Mouse (Mus musculus) heart, adult 9 months (tissue): ENCODE data around the gene Fat4.

Experiments used
- DNase-seq, 2 experiments: peaks; one replicate each; pipeline ENCODE4 v3.0.0; 2022; ENCODE audit warnings: low spot score in 2 of 2

The Fat4 gene

DNA sequence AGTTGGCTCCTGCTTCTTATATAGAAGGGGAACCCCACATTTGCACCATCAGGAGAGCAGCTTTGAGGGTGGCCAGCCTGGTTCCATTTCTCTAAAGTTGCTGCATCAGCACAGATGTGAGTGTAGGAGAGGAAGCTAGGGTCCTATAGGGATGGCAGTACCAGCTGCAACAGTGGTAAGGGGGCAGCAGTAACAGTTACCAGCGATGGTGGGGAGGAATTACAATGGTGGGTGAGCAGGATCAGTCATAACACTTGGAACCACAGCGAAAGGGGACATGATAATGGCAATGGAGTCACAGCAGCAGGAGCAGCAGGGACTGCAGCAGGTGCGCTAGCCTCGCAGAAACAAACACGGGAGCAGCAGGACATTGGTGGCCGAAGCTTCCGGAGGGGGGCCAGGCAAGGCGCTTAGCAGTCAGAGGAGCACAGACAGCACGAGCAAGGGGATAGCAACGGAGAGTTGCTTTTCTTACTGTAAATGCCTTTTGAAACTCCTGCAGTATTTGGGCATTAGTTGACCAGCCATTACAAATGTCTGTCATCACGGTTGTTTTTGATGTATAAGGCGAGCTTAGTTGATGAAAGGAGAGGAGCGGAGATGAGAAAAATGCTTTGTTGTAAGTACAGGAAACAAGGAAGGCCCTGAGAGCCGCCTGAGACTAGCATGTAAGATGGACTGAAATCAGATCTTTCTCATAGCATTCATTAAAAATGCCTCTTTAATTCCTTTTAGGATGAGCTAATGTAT lies 21.1 kb downstream of the Fat4 start:
- DNase-seq = no peak

DNA sequence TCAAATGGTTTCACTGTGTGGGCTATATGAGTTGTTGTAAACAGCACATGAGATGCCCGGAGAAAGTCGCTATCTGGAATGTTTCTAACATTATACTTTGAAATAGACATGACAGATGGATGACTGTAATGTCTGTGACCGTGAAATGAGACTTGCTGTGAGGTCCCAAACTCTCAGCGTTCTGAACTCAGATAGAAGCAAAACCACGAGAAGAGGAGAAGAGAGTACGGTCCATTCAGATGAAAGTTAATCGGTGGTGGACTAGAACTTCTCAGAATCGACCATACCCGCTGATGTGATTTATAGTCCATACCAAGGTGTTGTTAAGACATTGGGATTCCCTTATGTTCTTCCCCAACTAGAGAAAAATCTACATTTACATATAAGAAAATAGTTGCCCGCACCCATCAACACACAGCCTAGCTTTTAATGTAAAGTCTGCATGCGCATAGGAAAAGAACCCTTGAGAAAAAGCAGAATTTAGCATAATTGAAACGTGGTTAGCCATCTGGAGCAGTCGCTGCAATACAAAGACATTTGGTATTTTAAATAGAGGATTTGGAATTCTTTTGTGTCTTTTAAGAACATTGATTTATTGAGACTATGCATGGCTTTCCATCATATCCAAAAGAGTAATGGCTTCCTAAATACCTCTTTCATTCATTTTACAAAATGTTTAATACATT lies 21.8 kb downstream of the Fat4 start:
- DNase-seq = no peak

DNA sequence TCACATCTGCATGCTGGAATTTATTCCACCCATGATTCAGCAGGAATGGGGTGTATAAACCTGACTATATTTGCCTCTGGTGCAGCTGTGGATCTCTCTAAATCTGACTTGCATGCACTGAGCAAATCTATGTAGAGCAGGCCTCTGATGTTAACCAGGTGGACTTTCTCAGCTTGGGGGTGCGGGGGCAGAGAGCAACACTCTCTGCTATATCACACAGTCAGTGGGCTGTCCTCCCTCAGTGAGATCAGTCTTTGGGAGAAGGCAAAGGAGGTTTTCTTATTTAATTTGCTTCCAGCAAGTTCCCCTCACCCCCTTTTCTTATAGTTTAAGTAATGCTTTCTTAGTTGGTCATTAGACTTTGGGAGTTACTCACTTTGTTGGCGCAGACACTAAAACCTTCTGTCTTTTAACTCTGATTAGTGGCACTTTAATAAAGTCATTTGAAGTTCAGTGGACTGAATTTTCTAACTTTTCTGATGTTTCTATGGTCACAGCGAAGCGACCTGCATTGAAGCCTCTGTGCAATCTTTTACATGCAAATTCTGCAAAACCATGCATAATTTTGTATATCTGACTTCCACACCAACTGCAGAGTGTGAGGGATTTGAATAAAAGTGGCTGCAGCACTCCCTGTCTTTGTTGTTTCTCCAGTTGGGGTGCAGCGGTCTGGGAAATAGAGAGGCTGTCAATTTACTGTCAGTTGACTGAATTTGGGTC lies 26.2 kb downstream of the Fat4 start:
- DNase-seq = no peak

DNA sequence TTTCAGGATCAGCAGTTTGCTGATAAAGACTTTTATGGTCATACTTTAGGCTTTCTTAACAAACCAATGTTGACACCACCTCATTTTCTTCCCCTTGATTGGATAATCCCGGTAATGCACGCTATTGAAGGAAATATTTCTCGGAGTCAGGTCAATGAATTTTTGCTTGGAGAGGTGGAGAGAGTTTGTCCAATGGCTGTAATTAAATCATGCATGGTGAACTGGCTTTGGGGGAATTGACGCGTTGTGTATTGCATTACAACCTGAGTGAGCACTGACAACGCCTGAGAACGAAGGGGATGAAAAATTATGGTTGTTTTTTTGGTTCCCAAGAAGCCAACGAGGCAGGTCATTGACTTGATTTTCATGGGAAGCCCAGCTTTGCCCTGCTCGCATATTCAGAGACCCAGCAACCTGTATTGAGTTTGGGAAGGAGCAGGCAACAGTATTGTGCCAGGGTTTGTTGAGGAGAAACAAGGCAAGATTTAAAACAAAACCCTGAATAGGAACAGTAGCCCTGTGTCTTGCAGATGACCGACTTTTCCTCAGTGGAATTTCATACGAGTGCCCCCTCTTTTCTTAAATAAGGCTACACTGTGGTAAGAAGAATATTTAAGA lies 26.9 kb downstream of the Fat4 start:
- no peak for DNase-seq

DNA sequence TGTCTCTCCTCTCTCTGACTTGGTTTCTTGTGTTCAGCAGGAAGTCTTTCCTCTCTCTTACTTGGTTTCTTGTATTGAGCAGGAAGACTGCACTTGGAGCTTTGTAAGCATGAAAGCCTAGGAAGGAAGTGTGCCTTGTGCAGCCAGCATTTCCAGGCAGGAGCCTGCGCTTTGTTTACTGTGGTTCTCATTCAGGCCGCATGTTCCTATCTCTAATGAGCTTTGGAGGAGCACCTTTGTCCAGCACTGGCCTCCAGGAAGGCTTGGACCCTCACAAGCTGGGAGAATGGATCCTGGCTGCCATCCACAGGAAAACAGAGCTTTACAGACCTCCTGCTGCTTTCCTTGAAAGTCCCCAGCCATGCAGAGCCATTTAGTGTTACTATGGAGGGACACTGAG lies 32.2 kb downstream of the Fat4 start:
- DNase-seq = peak; percentile 19 to 40

DNA sequence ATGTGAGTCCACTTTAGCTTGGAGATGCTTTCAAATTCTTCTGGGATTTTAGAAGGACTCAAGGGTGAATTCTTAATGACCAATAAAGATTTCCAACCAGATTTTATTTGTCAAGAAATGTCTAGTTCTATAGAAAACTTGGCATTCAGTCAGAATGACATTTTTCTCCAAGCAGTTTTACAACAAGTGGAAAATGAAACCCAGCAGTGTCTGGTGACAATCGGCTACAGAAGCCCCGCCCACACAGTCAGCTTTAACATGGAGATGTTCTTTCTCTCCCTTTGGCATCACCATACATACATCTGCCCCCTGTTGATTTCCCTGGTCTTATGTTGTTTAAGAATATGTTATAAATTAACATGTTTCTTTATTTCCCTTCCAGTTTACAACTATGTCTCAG lies 34.3 kb downstream of the Fat4 start:
- no peak for DNase-seq

DNA sequence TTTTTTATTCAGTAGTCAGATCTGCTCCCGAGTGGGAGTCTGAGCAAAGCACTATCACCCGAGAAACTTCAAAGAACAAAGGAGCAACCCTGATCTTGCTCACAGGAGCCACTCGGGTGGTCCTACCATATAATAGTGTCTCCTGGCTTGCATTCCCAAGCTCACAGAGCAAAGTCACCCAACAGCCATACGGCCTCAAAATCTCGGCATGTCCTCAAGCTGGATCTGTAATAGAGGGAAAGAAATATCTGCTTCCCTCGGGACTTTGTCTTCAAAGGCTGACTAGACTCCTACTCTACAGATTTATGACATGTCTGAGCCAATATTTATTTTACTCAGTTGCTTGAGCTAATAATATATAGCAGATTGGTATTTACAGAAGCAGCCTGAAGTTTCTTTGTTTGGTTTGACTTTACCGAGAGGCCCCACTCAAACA lies 36.5 kb downstream of the Fat4 start:
- no peak for DNase-seq

DNA sequence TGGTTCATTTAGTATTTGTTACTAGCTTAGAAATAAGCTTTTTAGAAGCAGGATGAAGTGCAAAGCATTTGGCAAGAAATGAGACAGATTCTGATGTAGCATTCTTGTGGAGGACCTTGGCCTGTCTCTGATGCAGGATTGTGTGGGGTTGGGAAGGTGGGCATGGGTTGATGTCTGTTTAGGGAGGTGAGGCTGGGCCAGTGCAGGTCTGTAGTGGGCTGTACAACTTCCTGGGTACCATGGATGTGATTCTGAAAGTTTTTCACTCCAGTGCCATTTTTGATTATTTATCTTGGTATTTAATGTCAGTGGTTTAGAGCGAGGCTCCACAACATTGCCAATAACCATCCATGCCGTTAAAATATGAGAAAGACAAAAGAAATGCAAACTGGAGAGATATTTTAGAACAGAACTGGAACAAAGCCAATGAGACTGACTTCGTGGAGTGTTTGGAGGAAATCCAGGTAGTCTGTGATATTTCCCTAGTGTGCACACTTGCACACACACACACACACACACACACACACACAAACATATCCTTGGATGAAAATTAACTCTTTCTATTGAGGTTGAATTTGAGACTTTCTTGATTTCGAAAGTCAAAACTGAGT lies 41.4 kb downstream of the Fat4 start:
- DNase-seq = no peak

DNA sequence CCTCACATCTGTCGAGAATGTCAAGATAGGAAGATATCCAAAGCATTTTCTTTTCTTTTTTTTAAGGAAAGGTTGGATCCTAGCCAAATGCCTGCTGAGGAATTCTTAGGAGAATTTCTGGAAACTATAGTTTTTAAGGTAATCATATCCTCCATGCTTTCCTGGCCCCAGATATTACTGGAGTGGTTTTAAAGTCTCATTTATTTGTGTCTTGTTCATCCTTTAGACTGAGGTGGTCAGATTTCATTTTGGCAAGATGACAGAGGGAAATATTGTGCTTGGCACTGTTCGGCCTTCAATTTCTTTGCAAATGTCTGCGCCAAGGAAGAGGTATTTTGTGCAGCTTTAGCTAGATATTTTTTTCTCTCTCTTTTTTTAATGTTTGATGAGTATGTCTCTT lies 42.0 kb downstream of the Fat4 start:
- DNase-seq = no peak

DNA sequence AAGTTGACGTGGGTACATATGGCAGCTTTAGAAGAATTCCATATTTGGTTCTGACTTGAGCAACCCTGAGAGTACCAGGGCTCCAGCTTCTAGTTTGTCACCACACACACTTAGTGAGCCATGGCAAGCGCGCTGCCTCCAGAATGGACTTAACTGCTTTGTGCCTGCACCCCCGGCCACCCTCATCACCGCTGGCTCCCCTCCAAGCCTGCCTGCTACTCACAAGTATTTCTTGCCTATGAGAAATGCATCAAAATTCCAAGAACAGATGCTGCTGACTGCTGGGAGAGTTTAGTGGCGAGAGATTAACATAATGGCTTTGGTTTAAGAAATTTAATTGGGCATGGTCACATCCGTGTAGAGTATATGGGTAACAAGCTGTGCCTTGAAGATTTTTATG lies 48.0 kb downstream of the Fat4 start:
- DNase-seq = no peak

DNA sequence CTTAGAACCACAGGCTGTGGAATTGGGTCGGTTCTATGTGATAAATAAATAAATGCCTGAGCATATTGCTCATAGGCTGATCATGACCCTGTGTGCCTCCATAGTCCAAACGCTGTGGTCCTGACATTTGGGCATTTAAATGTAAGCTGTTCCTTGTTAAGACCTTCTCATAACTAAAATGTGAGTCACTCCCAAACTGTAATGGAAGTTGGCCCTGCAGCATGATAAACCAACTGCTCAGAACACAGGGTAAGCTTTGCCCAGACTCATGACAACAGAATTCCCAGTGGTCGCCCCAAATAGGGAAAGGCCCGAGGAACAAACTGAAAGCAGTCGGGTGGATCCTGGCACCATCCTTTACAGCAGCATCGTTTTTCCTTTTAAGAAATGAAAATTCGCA lies 49.7 kb downstream of the Fat4 start:
- peak in 1 of 2 experiments; percentile 27 for DNase-seq

DNA sequence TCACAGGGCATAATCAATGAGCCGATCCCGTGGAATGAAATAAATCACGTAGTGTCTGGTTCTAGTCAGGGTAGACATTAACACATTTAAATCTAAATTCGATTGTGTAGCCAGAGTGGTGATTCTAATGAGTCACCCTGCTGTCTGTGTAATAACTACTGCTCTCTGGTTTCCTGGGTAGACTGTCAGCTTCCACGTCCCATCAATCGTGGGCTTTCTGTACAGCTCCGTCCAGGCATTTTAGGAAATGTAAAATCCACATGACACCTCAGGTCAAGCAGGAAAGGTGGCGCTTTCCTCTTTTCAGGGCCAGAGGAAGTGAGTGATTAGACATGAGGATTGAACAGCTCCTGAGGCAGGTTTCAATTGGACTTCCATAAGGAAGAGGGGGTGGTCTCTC lies 50.4 kb downstream of the Fat4 start:
- peak; percentile 56 to 79 for DNase-seq

DNA sequence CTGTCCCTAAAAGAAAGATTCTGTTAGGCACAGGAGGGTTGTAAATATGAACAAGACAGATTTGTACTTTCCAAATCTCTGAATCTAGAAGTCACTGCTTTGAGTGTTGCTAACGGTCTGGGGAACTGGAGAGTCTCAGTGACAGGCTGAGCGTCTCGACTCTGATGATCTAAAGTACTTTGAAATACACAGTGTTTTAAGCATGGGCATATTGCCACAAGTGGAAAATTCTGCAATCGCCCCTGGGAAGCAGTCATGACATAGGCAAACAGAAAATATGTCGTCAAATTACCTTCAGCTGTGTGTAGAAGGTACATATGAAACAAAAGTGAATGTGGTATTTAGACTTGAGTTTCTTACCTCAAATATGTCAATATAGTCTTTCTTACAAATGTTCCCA lies 51.4 kb downstream of the Fat4 start:
- DNase-seq = no peak

DNA sequence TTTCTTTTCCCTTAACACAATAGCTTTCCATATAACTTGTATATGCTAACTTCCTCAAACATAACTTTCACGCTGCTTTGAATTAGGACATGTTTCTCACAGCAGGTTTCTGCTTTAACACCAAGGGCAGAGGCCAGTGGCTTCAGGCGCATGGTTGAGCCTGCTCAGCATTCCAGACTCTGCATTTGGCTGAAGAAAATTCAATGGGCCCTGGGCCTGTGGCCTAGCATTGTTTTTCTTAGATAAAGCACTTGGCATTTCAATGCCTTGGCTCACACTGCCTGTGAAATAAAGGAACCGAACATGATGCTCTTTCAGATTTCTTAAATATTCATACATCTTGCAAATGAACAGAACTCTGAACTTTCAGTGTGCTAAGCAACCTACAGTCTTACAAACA lies 52.8 kb downstream of the Fat4 start:
- DNase-seq = peak; percentile 18 to 33

DNA sequence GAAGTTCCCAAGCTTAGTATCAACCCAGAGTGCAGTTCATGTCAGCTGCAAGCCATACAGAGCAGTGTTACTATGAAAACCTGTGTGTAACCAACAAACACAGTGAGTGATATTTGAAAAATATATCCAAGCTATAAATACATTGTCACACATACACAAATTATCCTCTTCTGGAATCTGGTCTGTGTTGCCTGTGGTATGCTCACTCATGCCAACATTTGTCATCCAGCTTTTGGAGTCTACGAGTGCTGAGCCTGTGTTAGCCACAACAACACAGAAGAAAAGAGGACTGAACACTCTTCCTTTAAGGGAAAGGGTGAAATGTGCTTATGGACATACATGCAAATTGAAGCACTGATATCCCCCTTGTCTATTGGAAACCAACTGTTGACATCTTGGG lies 53.6 kb downstream of the Fat4 start:
- DNase-seq = no peak

DNA sequence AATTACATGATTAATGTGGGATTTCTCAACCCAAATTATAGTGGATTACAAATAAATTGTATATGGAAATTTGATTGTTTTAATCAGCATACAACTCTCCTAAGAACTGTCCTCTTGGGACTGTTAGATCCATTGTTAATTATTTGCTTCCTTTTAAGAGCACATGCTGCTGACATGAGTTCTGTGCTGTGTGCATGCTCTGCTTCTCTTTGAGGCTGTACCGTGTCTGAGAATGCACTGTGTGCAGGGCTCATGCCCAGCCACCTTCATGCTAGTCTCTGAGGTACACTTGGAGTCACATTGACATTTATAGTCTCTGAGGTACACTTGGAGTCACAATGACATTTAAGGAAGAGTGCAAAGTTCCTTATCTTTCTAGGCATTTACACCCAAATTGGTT lies 58.4 kb downstream of the Fat4 start:
- no peak for DNase-seq

DNA sequence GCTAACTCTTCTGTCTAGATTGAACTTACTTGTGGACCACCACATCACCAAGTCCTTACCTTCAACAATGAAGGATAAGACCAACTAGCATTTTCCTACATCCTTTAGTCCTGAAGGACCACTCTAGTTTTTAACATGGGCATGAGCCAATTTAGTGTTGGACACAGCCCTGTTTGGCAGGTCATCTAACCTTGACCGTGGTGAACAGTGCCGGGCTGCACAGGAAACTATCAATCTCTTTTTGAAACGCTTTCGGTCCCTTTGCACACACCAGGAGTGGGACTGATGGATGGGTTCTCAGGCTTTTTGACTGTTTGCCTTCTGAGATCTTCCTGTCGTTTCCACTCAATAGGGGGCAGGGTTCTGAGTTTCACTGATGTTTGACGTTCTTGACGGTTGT lies 61.0 kb downstream of the Fat4 start:
- no peak for DNase-seq

DNA sequence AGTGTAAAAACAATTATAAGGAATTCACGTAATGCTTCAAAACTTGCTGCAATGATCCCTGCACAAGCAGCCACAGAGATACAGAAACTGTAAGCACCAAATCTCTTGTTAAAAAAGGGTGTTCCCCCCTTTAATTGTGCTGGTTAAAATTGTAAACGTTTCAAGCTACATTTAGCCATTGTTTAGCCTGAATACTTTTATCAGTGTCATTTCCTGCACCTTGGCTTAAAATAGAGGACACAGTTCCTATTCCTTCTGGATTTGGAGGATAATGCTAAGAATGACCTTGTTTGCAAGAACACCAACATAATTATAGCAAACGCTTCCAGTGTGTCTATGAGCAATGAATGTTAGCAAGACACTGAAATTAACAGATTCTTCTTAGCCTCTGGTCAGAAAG lies 65.9 kb downstream of the Fat4 start:
- DNase-seq = peak; percentile 6 to 54

DNA sequence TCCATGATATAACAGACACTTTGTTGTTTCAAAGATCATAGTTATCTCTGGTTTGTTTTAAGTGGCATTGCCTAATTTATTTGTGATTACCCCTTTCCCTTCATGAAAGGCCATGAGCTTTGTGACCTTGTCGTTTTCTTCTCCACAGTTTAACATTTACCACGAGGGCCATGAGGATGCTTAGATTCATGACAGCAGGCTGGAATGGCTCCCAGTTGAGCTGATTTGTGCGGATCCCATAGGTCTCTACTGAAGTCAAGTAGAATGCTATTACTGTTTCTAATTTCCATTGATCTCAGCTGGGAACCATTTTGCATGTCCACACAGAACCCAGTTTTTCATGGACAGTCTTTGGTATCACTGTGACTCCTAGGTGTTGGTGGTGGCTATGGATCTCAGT lies 67.5 kb downstream of the Fat4 start:
- no peak for DNase-seq

DNA sequence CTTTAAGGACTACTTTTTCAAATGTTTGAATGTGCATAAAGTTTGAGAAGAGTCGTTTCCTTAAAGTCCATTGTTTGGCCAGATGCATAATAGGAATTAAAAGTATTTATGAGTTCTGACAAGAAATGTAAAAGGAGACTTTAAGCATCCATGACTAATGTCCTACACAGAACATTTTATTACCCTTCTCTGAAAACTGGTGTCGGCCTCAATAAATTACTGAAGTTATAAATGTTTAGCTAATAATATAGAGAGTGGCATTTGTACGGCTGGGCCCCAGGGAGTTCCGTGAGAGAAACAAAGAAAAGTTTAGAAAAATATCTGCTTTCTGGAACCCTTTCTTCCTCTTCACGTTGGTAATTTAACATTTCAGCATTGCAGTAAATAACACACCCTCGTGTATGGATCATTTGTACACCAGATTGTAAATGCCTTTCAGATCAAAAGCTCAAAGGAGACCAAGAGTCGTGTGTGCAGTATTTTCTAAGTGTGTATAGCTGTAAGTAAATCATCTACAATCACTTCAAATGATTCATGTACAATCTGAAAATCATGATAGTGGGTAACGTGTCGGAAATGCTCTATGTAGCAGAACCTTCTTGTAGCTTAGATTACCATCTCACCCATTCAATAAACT lies 69.4 kb downstream of the Fat4 start:
- DNase-seq = no peak

DNA sequence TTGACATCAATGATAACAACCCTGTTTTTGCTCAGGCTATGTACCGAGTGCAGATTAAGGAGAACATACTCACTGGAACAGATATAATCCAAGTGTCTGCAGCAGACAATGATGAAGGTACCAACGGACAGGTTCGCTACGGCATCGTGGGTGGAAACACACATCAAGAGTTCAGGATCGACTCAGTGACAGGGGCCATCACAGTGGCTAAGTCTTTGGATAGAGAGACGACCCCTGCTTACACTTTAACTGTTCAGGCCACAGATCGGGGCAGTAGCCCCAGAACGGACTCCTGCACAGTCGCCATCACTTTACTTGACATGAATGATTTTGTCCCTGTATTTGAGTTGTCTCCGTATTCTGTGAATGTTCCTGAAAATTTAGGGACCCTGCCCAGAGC lies 70.4 kb downstream of the Fat4 start:
- DNase-seq = no peak

DNA sequence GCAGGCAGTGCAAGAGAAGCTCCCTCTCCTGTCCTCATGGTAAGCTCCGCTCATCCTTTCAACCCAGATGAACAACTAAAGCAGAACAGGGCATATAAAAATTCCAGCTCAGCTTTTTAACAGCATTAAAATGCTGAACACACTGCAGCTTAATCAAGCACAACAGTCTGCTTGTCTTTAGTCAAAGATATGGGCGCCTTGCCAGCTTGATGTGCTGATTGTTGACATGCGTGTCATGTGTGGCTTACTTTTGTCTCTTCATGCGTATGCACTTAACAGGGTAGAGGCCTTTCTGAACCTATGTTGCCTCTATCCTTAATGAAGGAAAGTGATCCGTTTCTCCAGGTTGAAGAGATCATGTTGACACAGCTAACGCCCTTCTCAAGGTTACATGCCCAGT lies 75.6 kb downstream of the Fat4 start:
- DNase-seq = no peak
